Mouse (Mus musculus) cerebellum, adult 2 months (tissue): ENCODE data around the gene Epx.

Source experiments
- CTCF ChIP-seq: fragments of 200-500 bp; IDR thresholded peaks from 2 replicates; pipeline ENCODE4 v1.5.1; 2011; ENCODE audit warnings: low read depth, mild to moderate bottlenecking, control low read depth, low read length, moderate library complexity, borderline replicate concordance; ENCODE audit not compliant: insufficient read depth
- POLR2A ChIP-seq: fragments of 200-500 bp; IDR thresholded peaks from 2 replicates; pipeline ENCODE4 v1.6.1; 2011; ENCODE audit warnings: low read length, control low read depth, borderline replicate concordance; ENCODE audit not compliant: insufficient read depth

- TF ChIP-seq CTCF (no peak), POLR2A (no peak)
These were observed 16.1 kb downstream of the Epx start for GRCm38 (mm10) chr11:87859273-87859672.
